Comparison of ENCODE assay signal across 10 mouse cellular contexts in genomic region chr7:144081448-144081847, GRCm38 (mm10).
DNase-seq lines count a peak whose midpoint lies in the region; ATAC-seq and TF ChIP-seq lines count a peak whose summit lies in the region.
"Had no signal": no experiment of that assay in that cellular context is flagged by ENCODE, and none has a peak within 500 bp of the region (broad histone marks: within the 10 kb centered on the region; RNA-seq: fewer than 3 reads in every experiment).

No protein-coding gene starts in this region.

- no peaks in the 10 kb centered on the region for H3K9me3 ChIP-seq in liver, postnatal 0 days (ENCODE audit: low read length)

- H3K4me3 ChIP-seq in liver, postnatal 0 days (ENCODE audit: low read depth, low read length), result no peak overlapping the region
- H3K4me3 ChIP-seq: erythroblast, embryonic 14.5 days had no signal

- H3K4me1 ChIP-seq in liver, postnatal 0 days (ENCODE audit: insufficient read depth), result no peaks in the 10 kb centered on the region

- 85% methylated on average over 1 of the region's 1 CpGs for WGBS in liver, postnatal 0 days (ENCODE audit: insufficient replicate concordance)

- H3K4me2 ChIP-seq in liver, postnatal 0 days (ENCODE audit: low read depth, low read length), result no peak overlapping the region

- peak; percentile 12 for DNase-seq in CD4-positive, CD25-positive, alpha-beta regulatory T cell, adult 2 months (ENCODE audit: low read depth, low spot score)
- DNase-seq in right cerebral cortex, adult 18-20 months, result peak; percentile 16
- no peak for DNase-seq in right cerebral cortex, postnatal 25 days
- peak; percentile 27 for DNase-seq in induced T-regulatory cell, adult 2 months (ENCODE audit: low read depth)
- peak; percentile 22 for DNase-seq in liver, postnatal 0 days
- DNase-seq in right cerebral cortex, adult 2 months (ENCODE audit: low spot score in 2 of 2), result peak; percentile 56 to 57

- H3K27ac ChIP-seq in liver, postnatal 0 days (ENCODE audit: low read depth), result no peak overlapping the region
- H3K27ac ChIP-seq: macrophage had no signal

- peak; percentile 46; the same call in 1 of the 2 replicates for TF ChIP-seq CTCF in liver, postnatal 0 days (IDR thresholded peaks at IDR 0.05; ENCODE audit: low read depth)

- no peak overlapping the region for H3K9ac ChIP-seq in liver, postnatal 0 days (replicated peaks)

- H3K36me3 ChIP-seq in liver, postnatal 0 days (replicated peaks; ENCODE audit: insufficient read depth, low read length), result no peaks in the 10 kb centered on the region; the same call in 1 of the 2 replicates

- no peak for ATAC-seq in CD4-positive, CD25-positive, alpha-beta regulatory T cell, adult 4 months
- ATAC-seq in liver, postnatal 0 days, result no peak
- no peak for ATAC-seq in erythroblast, adult 5-6 weeks (replicated peaks; ENCODE audit: low FRiP score, poor library complexity, severe bottlenecking)

- no peak for TF ChIP-seq EP300 in liver, postnatal 0 days (IDR thresholded peaks at IDR 0.05; ENCODE audit: low read depth)

- no peaks in the 10 kb centered on the region for H3K27me3 ChIP-seq in liver, postnatal 0 days (ENCODE audit: insufficient read depth, low read length)
